Mouse (Mus musculus): ENCODE data around the gene Sulf2. TPM values are rescaled to one million over a fixed set of nuclear protein-coding genes. Genes with fewer than 3 reads are reported as not detected.

Sulf2 gene
- total and polyA plus RNA-seq, 3 experiments, result not detected

- Histone ChIP-seq H3K9me3 (replicated peaks; ENCODE audit: insufficient read depth, low read length) (no peaks in the 10 kb centered on the region), H3K36me3 (ENCODE audit: control insufficient read depth in 1 of 2, insufficient read depth in 2 of 2, low read length in 2 of 2) (no peaks in the 10 kb centered on the region), H3K9ac (ENCODE audit: control insufficient read depth, low read depth, low read length, poor library complexity, severe bottlenecking) (no peak overlapping the region), H3K4me3 (ENCODE audit: control insufficient read depth in 1 of 2, insufficient read depth in 1 of 2, low read depth in 2 of 2, low read length in 2 of 2) (no peak overlapping the region), H3K79me2 (ENCODE audit: control insufficient read depth, insufficient read depth, low read length, poor library complexity) (no peaks in the 10 kb centered on the region), H3K27ac (ENCODE audit: control insufficient read depth, low read depth, low read length) (no peak overlapping the region), H3K4me1 (ENCODE audit: control insufficient read depth in 1 of 2, insufficient read depth in 2 of 2, low read length in 2 of 2) (no peaks in the 10 kb centered on the region), H3K27me3 (ENCODE audit: control insufficient read depth in 1 of 2, insufficient read depth in 2 of 2, low read length in 2 of 2) (no peaks in the 10 kb centered on the region)
- TF ChIP-seq TAL1 (IDR thresholded peaks at IDR 0.05; ENCODE audit: low read length) (no peak), KAT2A (conservative IDR thresholded peaks at IDR 0.05; ENCODE audit: low read depth, low read length) (no peak), ZC3H11A (IDR thresholded peaks at IDR 0.05; ENCODE audit: low read depth, low read length) (no peak), ZMIZ1 (IDR thresholded peaks at IDR 0.05; ENCODE audit: low read depth, low read length) (no peak), BHLHE40 (IDR thresholded peaks at IDR 0.05; ENCODE audit: borderline replicate concordance, low read depth, low read length) (no peak), SIN3A (IDR thresholded peaks at IDR 0.05; ENCODE audit: low read length) (no peak), POLR2AphosphoS5 (IDR thresholded peaks at IDR 0.05; ENCODE audit: borderline replicate concordance, low read depth, low read length) (no peak), MXI1 (IDR thresholded peaks at IDR 0.05; ENCODE audit: low read depth, low read length) (no peak), POLR2A (IDR thresholded peaks at IDR 0.05; ENCODE audit: control insufficient read depth in 1 of 2, insufficient read depth in 1 of 2, low read depth in 1 of 2, low read length in 2 of 2, poor library complexity in 1 of 2) (no peak), UBTF (IDR thresholded peaks at IDR 0.05; ENCODE audit: borderline replicate concordance, insufficient read depth, low read depth, low read length) (no peak), USF2 (IDR thresholded peaks at IDR 0.05; ENCODE audit: borderline replicate concordance in 1 of 2, insufficient read depth in 1 of 2, low read depth in 1 of 2, low read length in 2 of 2) (no peak), GABPA (IDR thresholded peaks at IDR 0.05; ENCODE audit: low read depth, low read length) (no peak), ZNF384 (IDR thresholded peaks at IDR 0.05; ENCODE audit: low read depth, low read length) (no peak), SMC3 (IDR thresholded peaks at IDR 0.05; ENCODE audit: low read depth, low read length) (no peak)
- DNase-seq (ENCODE audit: low read depth, low spot score), result no peak
These were observed 54.9 kb downstream of the Sulf2 start for GRCm38 (mm10) chr2:166100309-166101262.

- no peak overlapping the region for H3K9ac ChIP-seq (ENCODE audit: control insufficient read depth, low read depth, low read length, poor library complexity, severe bottlenecking)
- no peaks in the 10 kb centered on the region for H3K9me3 ChIP-seq (replicated peaks; ENCODE audit: insufficient read depth, low read length)
- no peak overlapping the region for H3K27ac ChIP-seq (ENCODE audit: control insufficient read depth, low read depth, low read length)
- H3K27me3 ChIP-seq (ENCODE audit: control insufficient read depth in 1 of 2, insufficient read depth in 2 of 2, low read length in 2 of 2), result no peaks in the 10 kb centered on the region
- DNase-seq (ENCODE audit: low read depth, low spot score), result no peak
- H3K4me1 ChIP-seq (ENCODE audit: control insufficient read depth in 1 of 2, insufficient read depth in 2 of 2, low read length in 2 of 2), result no peaks in the 10 kb centered on the region
- H3K4me3 ChIP-seq (ENCODE audit: control insufficient read depth in 1 of 2, insufficient read depth in 1 of 2, low read depth in 2 of 2, low read length in 2 of 2), result no peak overlapping the region
- TF ChIP-seq SIN3A (IDR thresholded peaks at IDR 0.05; ENCODE audit: low read length) (no peak), CHD2 (IDR thresholded peaks at IDR 0.05; ENCODE audit: low read length) (no peak), USF1 (IDR thresholded peaks at IDR 0.05; ENCODE audit: low read depth, low read length) (no peak), MYB (IDR thresholded peaks at IDR 0.05; ENCODE audit: low read depth, low read length) (no peak), GABPA (IDR thresholded peaks at IDR 0.05; ENCODE audit: low read depth, low read length) (no peak), HCFC1 (IDR thresholded peaks at IDR 0.05; ENCODE audit: low read depth, low read length) (no peak), BHLHE40 (IDR thresholded peaks at IDR 0.05; ENCODE audit: borderline replicate concordance, low read depth, low read length) (no peak), POLR2AphosphoS5 (IDR thresholded peaks at IDR 0.05; ENCODE audit: borderline replicate concordance, low read depth, low read length) (no peak)
- H3K36me3 ChIP-seq (ENCODE audit: control insufficient read depth in 1 of 2, insufficient read depth in 2 of 2, low read length in 2 of 2), result no peaks in the 10 kb centered on the region
- no peaks in the 10 kb centered on the region for H3K79me2 ChIP-seq (ENCODE audit: control insufficient read depth, insufficient read depth, low read length, poor library complexity)
These were observed 57.0 kb downstream of the Sulf2 start for GRCm38 (mm10) chr2:166098292-166098933.
